Mouse (Mus musculus): Measurements from ENCODE around the gene Zbtb42. TPM values are rescaled to one million over a fixed set of nuclear protein-coding genes. Genes with fewer than 3 reads are reported as not detected.

Zbtb42 gene
- total RNA-seq, 2 experiments from 2014 or later: 3.6 to 4.9 TPM

Small RNA genes lying within 50 kb of the gene (microRNA-seq; reads per million reads assigned to microRNA genes)
- 1.5 to 2.2 reads per million in 2 experiments for gene Mir6939

Other genes starting within 250 kb of the Zbtb42 start
- gene A530016L24Rik, start 189.4 kb upstream of the Zbtb42 start, total RNA-seq (2021): 10 to 100 TPM; 35.2 to 39.5 TPM
- gene Tmem179, start 162.1 kb upstream of the Zbtb42 start, total RNA-seq (2021): under 1 TPM in 1 of 2 experiments, not detected in 1; 0.10 TPM
- 10 to 100 TPM; 11.9 to 17.2 TPM for gene Inf2, start 90.0 kb upstream of the Zbtb42 start, total RNA-seq (2021)
- gene Adssl1, start 58.8 kb upstream of the Zbtb42 start, total RNA-seq (2021): 100 to 1,000 TPM; 192 to 206 TPM
- 10 to 100 TPM; 31.7 to 35.2 TPM for gene Siva1, start 34.1 kb upstream of the Zbtb42 start, total RNA-seq (2021)
- gene Akt1, start 3.9 kb upstream of the Zbtb42 start, total RNA-seq (2021): 100 to 1,000 TPM; 182 to 193 TPM
- 10 to 100 TPM; 10.1 to 11.1 TPM for gene Cep170b, start 41.6 kb downstream of the Zbtb42 start, total RNA-seq (2021)
- gene Pld4, start 81.8 kb downstream of the Zbtb42 start, total RNA-seq (2021): 1 to 10 TPM; 6.0 to 7.8 TPM
- 10 to 100 TPM; 15.3 to 16.6 TPM for gene Ahnak2, start 123.8 kb downstream of the Zbtb42 start, total RNA-seq (2021)
- 1 to 10 TPM; 2.0 to 2.2 TPM for gene Clba1, start 130.1 kb downstream of the Zbtb42 start, total RNA-seq (2021)
- gene Cdca4, start 150.6 kb downstream of the Zbtb42 start, total RNA-seq (2021): 1 to 10 TPM; 5.1 to 5.6 TPM
- gene Gpr132, start 189.4 kb downstream of the Zbtb42 start, total RNA-seq (2021): 1 to 10 TPM in 1 of 2 experiments, under 1 TPM in 1; 0.37 to 1.3 TPM